Mouse (Mus musculus): ENCODE results near the gene Mipol1. TPM values are rescaled to one million over a fixed set of nuclear protein-coding genes. Genes with fewer than 3 reads are reported as not detected.

The Mipol1 gene
- polyA plus RNA-seq, 1 experiment from 2014 or later = 12.3 TPM

DNA sequence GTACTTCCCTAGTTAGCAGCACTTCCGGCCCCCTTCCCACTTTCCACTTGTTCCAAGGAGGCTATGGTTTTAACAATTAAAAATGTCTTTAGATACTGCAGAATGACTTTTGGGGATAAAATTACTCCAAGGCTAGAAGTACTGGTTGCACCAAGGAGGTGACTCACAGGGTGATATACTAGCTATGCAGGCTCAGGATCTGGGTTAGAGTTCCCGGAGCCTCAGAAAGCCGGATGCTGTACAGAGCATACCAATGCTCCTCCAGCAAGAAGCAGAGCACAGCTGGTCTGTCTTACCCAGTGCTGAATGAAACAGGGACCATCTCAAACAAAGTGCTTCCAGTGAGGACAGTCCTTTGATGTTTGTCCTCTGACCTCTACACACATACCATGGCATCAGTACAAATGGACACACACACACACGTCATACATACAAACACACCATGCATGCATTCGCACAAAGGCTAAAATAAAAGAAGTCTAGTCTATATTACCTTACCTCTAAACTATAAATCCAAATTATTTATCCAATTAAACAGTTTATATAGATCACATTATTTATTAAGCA lies 219.9 kb downstream of the Mipol1 start:
- 74% methylated on average over 5 of the region's 5 CpGs for WGBS
- Histone ChIP-seq H3K9ac (replicated peaks; ENCODE audit: low read length) (no peak overlapping the region), H3K27me3 (ENCODE audit: control insufficient read depth, insufficient read depth, low read length) (no peaks in the 10 kb centered on the region), H3K9me3 (replicated peaks; ENCODE audit: control insufficient read depth, low read length) (no peaks in the 10 kb centered on the region), H3K27ac (replicated peaks; ENCODE audit: low read depth, low read length) (no peak overlapping the region), H3K36me3 (replicated peaks; ENCODE audit: control insufficient read depth, insufficient read depth, low read depth, low read length) (no peaks in the 10 kb centered on the region), H3K4me2 (ENCODE audit: low read depth, low read length) (no peak overlapping the region), H3K4me1 (ENCODE audit: control insufficient read depth, insufficient read depth, low read length) (no peaks in the 10 kb centered on the region), H3K4me3 (ENCODE audit: low read depth, low read length) (no peak overlapping the region)
- ATAC-seq (replicated peaks; ENCODE audit: insufficient number of reproducible peaks, low FRiP score, low TSS enrichment, low read depth) (no peak), DNase-seq (ENCODE audit: low spot score) (no peak)

DNA sequence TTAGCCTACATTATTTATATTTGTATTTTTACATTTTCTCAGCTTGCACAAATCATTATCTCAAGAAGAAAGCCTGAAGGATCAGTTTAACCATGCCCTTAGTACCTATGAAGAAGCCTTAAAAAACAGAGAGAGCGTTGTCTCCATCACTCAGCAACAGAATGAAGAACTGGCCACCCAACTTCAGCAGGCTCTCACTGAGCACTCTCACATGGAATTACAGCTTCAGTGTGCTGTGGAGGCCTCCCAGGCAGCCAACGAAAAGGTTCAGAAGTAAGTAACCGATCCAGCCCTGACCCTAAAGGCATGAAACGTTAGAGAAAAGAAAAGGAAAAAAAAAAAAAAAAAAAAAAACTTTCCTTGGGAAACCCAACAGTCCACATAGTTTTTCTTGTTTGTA lies 226.7 kb downstream of the Mipol1 start:
- no peak overlapping the region for H3K4me2 ChIP-seq (ENCODE audit: low read depth, low read length)
- WGBS = 37% methylated on average over 4 of the region's 4 CpGs
- no peaks in the 10 kb centered on the region for H3K4me1 ChIP-seq (ENCODE audit: control insufficient read depth, insufficient read depth, low read length)
- DNase-seq (ENCODE audit: low spot score) = no peak
- no peak overlapping the region for H3K4me3 ChIP-seq (ENCODE audit: low read depth, low read length)
- H3K36me3 ChIP-seq (replicated peaks; ENCODE audit: control insufficient read depth, insufficient read depth, low read depth, low read length) = no peaks in the 10 kb centered on the region
- no peak overlapping the region for H3K9ac ChIP-seq (replicated peaks; ENCODE audit: low read length)
- H3K27me3 ChIP-seq (ENCODE audit: control insufficient read depth, insufficient read depth, low read length) = no peaks in the 10 kb centered on the region
- no peak for ATAC-seq (replicated peaks; ENCODE audit: insufficient number of reproducible peaks, low FRiP score, low TSS enrichment, low read depth)
- H3K9me3 ChIP-seq (replicated peaks; ENCODE audit: control insufficient read depth, low read length) = no peaks in the 10 kb centered on the region
- H3K27ac ChIP-seq (replicated peaks; ENCODE audit: low read depth, low read length) = no peak overlapping the region

DNA sequence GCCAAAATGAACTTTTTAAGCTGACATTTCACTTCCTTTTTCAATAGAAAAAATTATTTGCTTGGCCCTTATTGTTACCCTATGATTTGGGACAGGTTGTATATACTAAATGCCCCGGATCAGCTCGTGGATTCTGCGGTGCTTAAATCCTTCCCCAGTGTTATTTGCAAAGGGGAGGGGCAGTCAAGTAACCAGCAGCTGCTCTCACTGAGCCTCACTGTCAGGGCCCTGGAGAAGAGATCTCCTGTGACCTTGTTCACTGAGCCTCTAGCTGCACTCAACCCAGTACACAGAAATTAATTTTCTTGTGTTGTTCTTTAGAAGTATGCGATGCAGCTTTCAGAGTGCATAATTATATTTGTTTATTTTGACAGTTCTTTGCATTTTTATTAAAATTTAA lies 227.1 kb downstream of the Mipol1 start:
- whole genome bisulfite sequencing = 45% methylated on average over 4 of the region's 4 CpGs
- no peak overlapping the region for H3K4me3 ChIP-seq (ENCODE audit: low read depth, low read length)
- DNase-seq (ENCODE audit: low spot score) = no peak
- no peak overlapping the region for H3K27ac ChIP-seq (replicated peaks; ENCODE audit: low read depth, low read length)
- H3K9me3 ChIP-seq (replicated peaks; ENCODE audit: control insufficient read depth, low read length) = no peaks in the 10 kb centered on the region
- H3K36me3 ChIP-seq (replicated peaks; ENCODE audit: control insufficient read depth, insufficient read depth, low read depth, low read length) = no peaks in the 10 kb centered on the region
- no peak overlapping the region for H3K9ac ChIP-seq (replicated peaks; ENCODE audit: low read length)
- H3K27me3 ChIP-seq (ENCODE audit: control insufficient read depth, insufficient read depth, low read length) = no peaks in the 10 kb centered on the region
- no peak overlapping the region for H3K4me2 ChIP-seq (ENCODE audit: low read depth, low read length)
- no peaks in the 10 kb centered on the region for H3K4me1 ChIP-seq (ENCODE audit: control insufficient read depth, insufficient read depth, low read length)
- no peak for ATAC-seq (replicated peaks; ENCODE audit: insufficient number of reproducible peaks, low FRiP score, low TSS enrichment, low read depth)

DNA sequence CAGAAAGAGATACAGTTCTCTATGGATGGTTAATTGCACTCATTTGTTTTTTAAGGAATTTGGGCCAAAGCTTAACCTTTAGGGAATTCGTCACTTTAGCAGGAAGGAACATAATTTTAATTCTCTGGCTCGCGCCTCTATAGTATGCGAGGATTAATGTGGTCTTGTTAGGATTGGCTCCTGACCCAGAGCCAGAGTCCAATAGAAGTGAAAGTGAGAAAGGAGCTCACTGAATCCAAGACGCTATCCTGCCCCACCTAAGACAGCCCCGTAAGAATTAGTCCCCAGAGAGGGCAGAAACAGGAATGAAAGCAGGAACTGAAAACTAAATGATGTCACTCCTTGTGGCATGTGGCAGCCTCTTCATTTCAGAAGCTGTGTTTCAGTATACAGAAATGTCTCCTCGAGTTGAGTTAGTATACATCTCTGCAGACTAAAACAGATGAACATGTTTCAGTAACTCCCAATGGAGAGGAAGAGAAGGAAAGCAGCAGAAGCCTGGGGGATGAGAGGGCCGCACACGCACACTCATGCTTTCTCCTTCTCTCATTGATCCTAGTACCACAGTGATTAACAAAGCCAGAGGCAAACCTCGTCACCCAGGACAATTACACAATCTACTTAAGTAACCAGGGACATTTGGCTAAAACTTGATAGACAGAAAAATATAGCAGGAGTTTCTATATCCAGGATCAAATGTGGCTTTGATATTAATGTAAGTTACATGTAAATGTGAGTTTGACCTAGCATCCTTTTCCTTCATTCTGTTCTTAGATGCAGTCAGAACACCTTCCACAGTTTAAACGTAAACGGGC lies 234.5 kb downstream of the Mipol1 start:
- no peak overlapping the region for H3K27ac ChIP-seq (replicated peaks; ENCODE audit: low read depth, low read length)
- WGBS = 80% methylated on average over 12 of the region's 12 CpGs
- no peak overlapping the region for H3K4me3 ChIP-seq (ENCODE audit: low read depth, low read length)
- no peaks in the 10 kb centered on the region for H3K4me1 ChIP-seq (ENCODE audit: control insufficient read depth, insufficient read depth, low read length)
- H3K9me3 ChIP-seq (replicated peaks; ENCODE audit: control insufficient read depth, low read length) = no peaks in the 10 kb centered on the region
- H3K9ac ChIP-seq (replicated peaks; ENCODE audit: low read length) = no peak overlapping the region
- H3K36me3 ChIP-seq (replicated peaks; ENCODE audit: control insufficient read depth, insufficient read depth, low read depth, low read length) = no peaks in the 10 kb centered on the region
- no peak overlapping the region for H3K4me2 ChIP-seq (ENCODE audit: low read depth, low read length)
- no peak for ATAC-seq (replicated peaks; ENCODE audit: insufficient number of reproducible peaks, low FRiP score, low TSS enrichment, low read depth)
- no peak for DNase-seq (ENCODE audit: low spot score)
- no peaks in the 10 kb centered on the region for H3K27me3 ChIP-seq (ENCODE audit: control insufficient read depth, insufficient read depth, low read length)

DNA sequence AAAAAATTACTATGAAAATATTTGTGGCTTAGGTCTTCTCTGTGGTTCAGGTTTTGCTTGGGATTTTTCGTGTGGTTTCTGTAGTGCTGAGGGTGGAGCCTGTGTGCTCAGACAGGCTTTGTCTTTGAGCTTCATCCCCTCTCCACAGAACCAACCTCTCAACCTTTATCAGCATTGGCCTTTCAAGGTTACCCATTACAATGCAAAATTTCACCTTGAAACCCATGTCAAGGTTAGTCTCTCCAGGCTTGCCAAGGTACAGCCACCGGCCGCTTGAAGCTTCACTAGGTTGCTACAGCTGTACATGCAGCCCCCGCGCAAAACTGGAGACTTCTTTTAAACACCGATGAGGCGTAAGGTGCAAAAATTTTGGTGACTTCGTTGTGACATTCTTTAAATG lies 241.6 kb downstream of the Mipol1 start:
- Histone ChIP-seq H3K36me3 (replicated peaks; ENCODE audit: control insufficient read depth, insufficient read depth, low read depth, low read length) (no peaks in the 10 kb centered on the region), H3K4me2 (ENCODE audit: low read depth, low read length) (no peak overlapping the region), H3K27me3 (ENCODE audit: control insufficient read depth, insufficient read depth, low read length) (no peaks in the 10 kb centered on the region), H3K27ac (replicated peaks; ENCODE audit: low read depth, low read length) (no peak overlapping the region), H3K9me3 (replicated peaks; ENCODE audit: control insufficient read depth, low read length) (no peaks in the 10 kb centered on the region), H3K4me3 (ENCODE audit: low read depth, low read length) (no peak overlapping the region), H3K9ac (replicated peaks; ENCODE audit: low read length) (no peak overlapping the region), H3K4me1 (ENCODE audit: control insufficient read depth, insufficient read depth, low read length) (no peaks in the 10 kb centered on the region)
- ATAC-seq (replicated peaks; ENCODE audit: insufficient number of reproducible peaks, low FRiP score, low TSS enrichment, low read depth) (no peak), DNase-seq (ENCODE audit: low spot score) (no peak)
- 90% methylated on average over 8 of the region's 8 CpGs for WGBS

DNA sequence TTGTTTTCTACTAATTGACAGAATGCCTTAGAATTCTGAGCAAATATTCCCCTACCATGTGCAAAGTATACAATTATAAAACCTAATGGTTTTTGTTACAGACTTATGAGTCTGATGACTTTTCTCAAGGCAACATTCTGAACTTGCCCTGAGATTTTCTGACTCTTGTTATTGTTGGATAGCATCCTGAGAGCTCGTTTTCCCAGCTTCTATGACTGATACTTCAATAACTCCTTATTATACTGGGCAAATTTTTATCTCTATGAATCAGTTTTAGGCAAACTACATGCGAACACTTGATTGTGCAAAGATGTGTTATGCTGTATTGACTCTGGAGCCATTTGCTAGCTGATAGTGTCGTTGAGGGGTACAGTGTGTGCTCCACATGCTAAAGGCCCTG lies 246.6 kb downstream of the Mipol1 start:
- Histone ChIP-seq H3K4me1 (ENCODE audit: control insufficient read depth, insufficient read depth, low read length) (no peaks in the 10 kb centered on the region), H3K27ac (replicated peaks; ENCODE audit: low read depth, low read length) (no peak overlapping the region), H3K4me2 (ENCODE audit: low read depth, low read length) (no peak overlapping the region), H3K4me3 (ENCODE audit: low read depth, low read length) (no peak overlapping the region), H3K36me3 (replicated peaks; ENCODE audit: control insufficient read depth, insufficient read depth, low read depth, low read length) (no peaks in the 10 kb centered on the region), H3K9me3 (replicated peaks; ENCODE audit: control insufficient read depth, low read length) (no peaks in the 10 kb centered on the region), H3K27me3 (ENCODE audit: control insufficient read depth, insufficient read depth, low read length) (no peaks in the 10 kb centered on the region), H3K9ac (replicated peaks; ENCODE audit: low read length) (no peak overlapping the region)
- ATAC-seq (replicated peaks; ENCODE audit: insufficient number of reproducible peaks, low FRiP score, low TSS enrichment, low read depth) = no peak
- 84% methylated on average over 3 of the region's 3 CpGs for WGBS
- no peak for DNase-seq (ENCODE audit: low spot score)

DNA sequence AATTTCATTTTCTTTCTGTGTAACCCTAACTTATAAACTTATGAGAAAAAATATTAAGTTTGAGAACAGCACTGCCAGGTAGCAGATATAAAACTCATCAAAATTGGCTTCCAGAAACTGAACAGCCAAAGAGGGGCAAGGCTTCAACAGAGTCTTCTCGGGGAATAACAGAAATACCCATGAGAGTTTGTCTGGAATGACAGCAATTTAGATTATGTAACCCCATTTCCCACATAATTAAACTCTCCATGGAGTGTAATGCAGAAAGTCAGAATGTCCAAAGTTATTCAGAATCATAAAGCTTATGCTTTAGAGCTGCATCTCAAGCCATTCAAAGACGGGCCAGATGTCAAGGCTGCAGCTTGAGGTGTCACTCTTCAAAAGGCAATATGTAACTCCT lies 251.6 kb downstream of the Mipol1 start:
- H3K36me3 ChIP-seq (replicated peaks; ENCODE audit: control insufficient read depth, insufficient read depth, low read depth, low read length) = no peaks in the 10 kb centered on the region
- no peak for DNase-seq (ENCODE audit: low spot score)
- ATAC-seq (replicated peaks; ENCODE audit: insufficient number of reproducible peaks, low FRiP score, low TSS enrichment, low read depth) = no peak
- H3K27me3 ChIP-seq (ENCODE audit: control insufficient read depth, insufficient read depth, low read length) = no peaks in the 10 kb centered on the region
- H3K9ac ChIP-seq (replicated peaks; ENCODE audit: low read length) = no peak overlapping the region
- H3K4me1 ChIP-seq (ENCODE audit: control insufficient read depth, insufficient read depth, low read length) = no peaks in the 10 kb centered on the region
- H3K9me3 ChIP-seq (replicated peaks; ENCODE audit: control insufficient read depth, low read length) = no peaks in the 10 kb centered on the region
- WGBS = 65% methylated on average over 2 of the region's 2 CpGs
- no peak overlapping the region for H3K4me2 ChIP-seq (ENCODE audit: low read depth, low read length)
- H3K27ac ChIP-seq (replicated peaks; ENCODE audit: low read depth, low read length) = no peak overlapping the region
- no peak overlapping the region for H3K4me3 ChIP-seq (ENCODE audit: low read depth, low read length)

DNA sequence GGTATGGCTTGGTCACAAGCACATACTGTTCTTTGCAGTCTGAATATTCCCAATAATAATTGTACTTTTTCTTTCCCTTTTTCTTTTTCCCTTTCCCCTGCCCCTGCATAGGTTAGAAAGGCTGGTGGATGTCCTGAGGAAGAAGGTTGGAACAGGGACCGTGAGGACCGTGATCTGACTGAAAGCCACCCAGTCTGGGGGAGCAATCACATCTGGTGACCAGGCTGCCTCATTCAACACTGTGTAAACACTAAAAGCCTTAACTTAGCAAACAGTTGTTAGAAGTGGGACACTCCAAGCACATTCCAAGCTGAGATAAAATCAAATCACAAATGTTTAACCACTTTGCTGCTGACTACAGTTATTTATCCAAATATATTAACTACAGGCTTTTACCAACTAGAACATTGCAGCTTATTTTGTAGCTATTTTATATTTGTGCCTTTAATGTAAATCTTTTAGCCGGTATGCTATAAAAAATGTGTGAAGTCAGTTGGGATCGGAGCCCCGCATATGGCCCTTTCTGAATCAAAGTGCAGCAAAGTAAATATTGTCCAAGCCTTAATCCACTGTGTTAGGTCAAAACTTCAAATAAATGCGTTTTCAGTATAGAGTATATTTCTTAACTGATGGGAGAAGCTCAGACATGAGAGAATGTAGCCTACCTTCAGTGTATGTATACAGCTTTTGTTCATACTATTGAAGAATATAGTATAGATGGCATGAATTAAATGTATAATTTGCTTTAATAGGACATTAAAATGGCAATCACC lies 266.3 kb downstream of the Mipol1 start:
- H3K27ac ChIP-seq (replicated peaks; ENCODE audit: low read depth, low read length) = no peak overlapping the region
- H3K9me3 ChIP-seq (replicated peaks; ENCODE audit: control insufficient read depth, low read length) = no peaks in the 10 kb centered on the region
- DNase-seq (ENCODE audit: low spot score) = no peak
- H3K4me2 ChIP-seq (ENCODE audit: low read depth, low read length) = no peak overlapping the region
- H3K27me3 ChIP-seq (ENCODE audit: control insufficient read depth, insufficient read depth, low read length) = no peaks in the 10 kb centered on the region
- H3K4me1 ChIP-seq (ENCODE audit: control insufficient read depth, insufficient read depth, low read length) = no peaks in the 10 kb centered on the region
- H3K4me3 ChIP-seq (ENCODE audit: low read depth, low read length) = no peak overlapping the region
- no peaks in the 10 kb centered on the region for H3K36me3 ChIP-seq (replicated peaks; ENCODE audit: control insufficient read depth, insufficient read depth, low read depth, low read length)
- no peak for ATAC-seq (replicated peaks; ENCODE audit: insufficient number of reproducible peaks, low FRiP score, low TSS enrichment, low read depth)
- 58% methylated on average over 6 of the region's 6 CpGs for WGBS
- no peak overlapping the region for H3K9ac ChIP-seq (replicated peaks; ENCODE audit: low read length)

All from embryonic facial prominence, embryonic 11.5 days (tissue).